Mouse (Mus musculus) frontal cortex, adult (tissue): Measurements from ENCODE around the gene Mtmr6.
"Not testable (repeated sequence)": the region's sequence is repeated elsewhere in the genome, so short reads cannot be mapped to it uniquely, and the experiment has no call there.

ENCODE experiments used
- ATAC-seq: cut with Nextera tagmentation; 2 replicates; pipeline ENCODE4 v1.9.2; 2017; ENCODE audit warnings: mild to moderate bottlenecking, moderate library complexity, mixed read lengths; ENCODE audit not compliant: low TSS enrichment

Mtmr6 gene

DNA sequence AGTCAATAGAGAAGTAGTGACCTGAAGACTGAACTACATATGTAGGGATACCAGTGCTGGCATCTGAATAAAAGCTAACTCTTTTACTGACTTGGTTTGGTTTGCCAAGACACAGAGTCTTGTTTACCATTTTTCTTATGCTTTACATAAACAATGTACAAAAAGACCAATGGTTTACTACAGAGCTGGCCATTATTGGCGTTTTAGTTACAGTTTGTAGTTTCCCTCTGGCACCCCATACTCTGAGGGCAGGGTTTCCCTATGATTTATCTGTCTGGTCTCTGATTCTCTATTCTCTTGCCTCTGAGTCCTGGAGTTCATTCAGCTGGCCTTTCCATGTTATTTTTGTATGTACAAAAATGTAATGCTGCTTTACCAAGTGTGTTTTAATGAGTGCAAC, 30.5 kb downstream of the Mtmr6 start:
- no peak for ATAC-seq

DNA sequence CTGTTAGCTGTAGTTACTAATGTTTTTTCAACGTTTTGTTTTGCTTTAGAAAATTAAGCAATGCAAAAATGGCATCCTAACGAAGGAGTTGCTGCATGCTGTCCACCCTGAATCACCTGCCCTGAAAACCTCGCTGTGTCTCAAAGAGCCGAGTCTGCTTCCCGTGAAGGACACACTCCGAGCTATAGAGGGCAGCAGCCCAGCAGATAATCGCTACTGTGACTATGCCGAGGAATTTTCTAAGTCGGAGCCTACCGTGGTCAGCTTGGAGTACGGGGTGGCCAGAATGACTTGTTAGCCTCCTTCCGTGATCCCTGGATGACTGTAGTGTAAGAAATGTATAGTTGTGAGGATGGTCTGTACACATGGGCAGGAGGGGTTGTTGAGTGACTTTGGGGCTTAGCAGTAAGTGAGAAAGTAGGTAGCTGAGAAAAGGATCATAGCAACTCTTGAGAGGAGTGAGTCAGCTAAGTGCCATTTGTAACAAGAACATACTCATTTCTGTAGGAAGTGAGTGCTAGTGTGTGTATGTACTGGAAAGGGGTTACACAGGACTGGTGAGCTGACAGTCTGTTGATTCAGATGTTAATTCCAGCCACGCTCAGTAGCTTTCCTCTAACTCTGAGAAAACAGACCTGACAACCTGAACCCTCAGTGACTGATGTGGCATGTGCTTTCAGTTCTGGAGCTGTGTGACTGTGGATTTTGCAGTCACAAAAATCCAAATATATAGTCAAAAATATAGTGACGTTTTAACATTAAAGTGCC, 35.4 kb downstream of the Mtmr6 start:
- peak; percentile 79 for ATAC-seq

GRCm38 (mm10) chr14:60301024-60301423, 36.0 kb downstream of the Mtmr6 start:
- ATAC-seq: no peak

- ATAC-seq: no peak
These were observed 37.4 kb downstream of the Mtmr6 start for GRCm38 (mm10) chr14:60302441-60302840.

DNA sequence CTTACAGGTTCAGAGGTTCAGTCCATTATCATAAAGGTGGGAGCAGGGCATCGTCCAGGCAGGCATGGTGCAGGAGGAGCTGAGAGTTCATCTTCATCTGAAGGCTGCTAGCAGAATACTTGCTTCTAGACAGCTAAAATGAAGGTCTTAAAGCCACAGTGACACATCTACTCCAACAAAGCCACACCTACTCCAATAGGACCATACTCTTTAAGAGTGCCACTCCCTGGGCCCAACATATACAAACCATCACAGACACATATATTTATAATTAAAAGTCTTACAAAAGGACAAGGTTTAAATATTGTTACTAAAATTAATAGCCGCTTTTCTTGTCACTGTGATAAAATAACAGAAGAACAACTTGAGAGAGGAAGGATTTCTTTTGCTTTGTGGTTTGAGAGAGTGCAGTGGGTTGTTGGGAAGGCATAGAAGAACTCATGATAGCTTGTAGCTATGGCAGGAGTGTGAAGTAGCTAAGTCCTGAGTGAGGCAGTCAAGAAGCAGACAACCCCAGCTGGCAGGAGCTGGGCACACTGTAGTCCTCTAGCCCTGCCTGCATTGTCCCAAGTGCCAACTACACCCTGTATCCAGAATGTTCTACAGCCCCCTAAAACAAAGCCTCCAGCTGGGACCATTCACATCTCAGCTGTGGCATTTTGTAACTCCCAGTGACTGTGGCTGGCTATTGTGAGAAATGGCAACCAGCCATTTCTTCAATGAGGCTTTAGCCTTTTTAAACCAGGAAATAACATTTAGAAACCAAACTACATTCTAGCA, 39.6 kb downstream of the Mtmr6 start:
- ATAC-seq: no peak

DNA sequence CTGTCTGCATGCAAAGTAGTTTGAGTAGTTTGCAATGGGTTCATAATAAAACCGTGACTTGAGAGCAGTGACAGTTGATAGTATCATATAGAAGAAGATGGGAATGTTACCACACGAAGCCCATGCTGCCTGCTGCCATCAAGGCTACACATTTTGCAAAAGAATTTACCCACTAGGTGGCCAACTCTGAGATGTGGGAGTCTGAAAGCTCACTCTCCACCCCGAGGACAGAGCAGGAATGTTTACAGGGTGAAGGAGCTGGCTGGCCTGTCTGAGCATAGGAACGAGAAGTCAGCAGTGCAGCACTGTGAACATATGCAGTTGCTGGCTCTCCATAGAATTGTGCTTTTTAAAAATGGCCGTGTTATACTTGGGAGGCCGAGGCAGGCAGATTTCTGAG, 43.1 kb downstream of the Mtmr6 start:
- peak; percentile 43; the same call in 1 of the 2 replicates for ATAC-seq

GRCm38 (mm10) chr14:60310691-60311090, 45.7 kb downstream of the Mtmr6 start:
- ATAC-seq: no peak

DNA sequence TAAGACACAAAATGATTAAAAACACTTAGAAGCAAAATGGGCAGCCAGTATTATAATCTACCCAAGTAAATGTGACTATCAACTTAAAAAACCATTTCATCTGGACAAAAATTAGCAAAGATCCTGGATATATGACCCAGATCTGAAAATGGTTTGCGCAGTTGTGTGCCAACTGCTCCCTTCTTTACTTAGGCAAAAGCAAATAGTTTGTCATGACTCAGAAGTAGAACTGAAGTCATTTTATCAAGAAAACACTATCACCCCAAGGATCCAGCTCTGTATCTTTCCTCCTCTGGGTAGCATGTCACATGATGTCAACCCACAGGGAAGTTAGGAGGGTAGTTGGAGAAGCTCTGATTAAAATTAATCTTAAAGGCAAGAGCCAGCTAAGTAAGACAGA, 54.2 kb downstream of the Mtmr6 start:
- no peak for ATAC-seq

GRCm38 (mm10) chr14:60320813-60321212, 55.8 kb downstream of the Mtmr6 start:
- no peak for ATAC-seq

DNA sequence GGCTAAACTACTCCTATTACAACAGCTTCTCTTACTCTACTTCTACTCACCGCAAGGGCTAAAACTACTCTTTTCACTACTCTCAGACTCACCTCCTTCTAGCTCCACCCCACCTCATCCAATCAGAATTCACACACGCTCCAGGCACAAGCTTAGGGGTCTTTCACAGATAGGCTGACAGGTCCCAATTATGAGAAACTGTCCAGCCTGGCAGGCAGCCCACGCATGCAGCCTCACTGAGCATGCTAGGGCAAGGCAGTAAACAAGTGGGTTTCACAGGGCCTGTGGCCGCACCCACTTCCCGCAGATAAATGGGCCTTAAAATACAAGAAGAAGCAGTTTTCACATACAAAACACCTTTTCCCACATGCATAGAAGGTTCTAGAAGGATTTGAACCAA, 75.0 kb downstream of the Mtmr6 start:
- not testable (repeated sequence) for ATAC-seq

GRCm38 (mm10) chr14:60340570-60340969, 75.5 kb downstream of the Mtmr6 start:
- ATAC-seq: no peak

DNA sequence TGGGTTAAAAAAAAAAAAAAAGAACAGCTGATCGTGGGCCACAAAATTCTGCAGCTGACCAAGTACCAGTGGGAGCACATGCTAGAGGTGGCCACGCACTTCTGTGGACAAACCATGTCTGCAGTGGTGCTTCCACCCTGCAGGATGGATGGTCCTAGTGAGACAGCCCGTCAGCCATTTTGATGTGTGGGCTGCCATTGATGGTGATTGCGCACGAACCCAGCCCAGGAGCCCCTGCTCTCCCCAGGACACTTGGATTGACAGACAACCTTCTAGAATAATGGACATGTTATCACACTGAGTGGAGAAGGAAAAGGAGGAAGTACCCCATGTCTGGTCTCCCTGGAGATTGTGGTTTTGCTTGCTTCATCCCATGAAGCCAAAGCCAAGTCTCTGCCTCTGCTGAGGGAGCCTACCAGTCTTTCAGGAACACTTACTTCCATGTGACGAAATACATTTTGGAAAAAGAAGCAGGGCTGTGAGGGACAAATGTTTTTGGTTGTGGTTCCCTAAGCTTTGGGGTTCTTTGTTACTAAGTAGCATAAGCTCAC, 80.4 kb downstream of the Mtmr6 start:
- no peak for ATAC-seq
